Comparison of ENCODE assay signal across 8 mouse cellular contexts in the genomic region with DNA sequence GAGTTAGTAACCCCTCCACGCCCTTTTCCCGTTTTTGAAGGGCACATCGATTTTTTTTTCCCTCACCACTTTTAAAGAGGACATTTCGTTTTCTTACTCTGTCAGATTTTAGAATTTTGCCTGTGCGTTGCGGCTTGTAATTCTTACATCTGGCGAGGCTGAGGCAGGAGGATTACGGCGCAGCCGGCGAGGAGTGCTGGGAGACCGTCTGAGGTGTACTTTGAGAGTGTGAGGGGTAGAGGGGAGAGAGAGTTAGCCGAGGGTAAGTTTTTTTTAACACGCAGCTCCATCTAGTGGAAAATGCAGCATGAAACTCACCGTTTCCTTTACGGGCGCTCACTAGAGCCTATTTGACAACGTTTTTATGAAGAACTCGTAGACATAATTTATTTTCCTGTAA. TPM values are rescaled to one million over a fixed set of nuclear protein-coding genes. Genes with fewer than 3 reads are reported as not detected.
A peak's percentile ranks its signal among the peaks of the same experiment; 100 is the strongest.
DNase-seq lines count a peak whose midpoint lies in the region; ATAC-seq and TF ChIP-seq lines count a peak whose summit lies in the region.

No protein-coding gene starts in this region.

- peak; percentile 87 for DNase-seq in CD4-positive helper T cell, adult 2 months (ENCODE audit: low read depth, low spot score)
- peak; percentile 91 for DNase-seq in brain, adult 2 months (ENCODE audit: low read depth, low spot score)
- DNase-seq in liver, adult 2 months (ENCODE audit: extremely low read depth, low read depth, low spot score), result peak; percentile 78
- peak; percentile 40 to 62 for DNase-seq in spleen, postnatal 14 days (ENCODE audit: low spot score in 2 of 2)

- H3K27me3 ChIP-seq in heart, embryonic 11.5 days (ENCODE audit: control insufficient read depth, insufficient read depth, low read length), result no peaks in the 10 kb centered on the region
- H3K27me3 ChIP-seq in kidney, embryonic 14.5 days (ENCODE audit: control insufficient read depth, insufficient read depth, low read length), result no peaks in the 10 kb centered on the region
- H3K27me3 ChIP-seq in liver, adult 2 months (ENCODE audit: control insufficient read depth, insufficient read depth, low read length), result no peaks in the 10 kb centered on the region

- H3K79me2 ChIP-seq in liver, adult 2 months (ENCODE audit: control insufficient read depth, insufficient read depth, low read length), result no peaks in the 10 kb centered on the region; the same call in 1 of the 2 replicates

- no peaks in the 10 kb centered on the region for H3K4me1 ChIP-seq in embryonic fibroblast, embryonic 13.5 days (ENCODE audit: control insufficient read depth, insufficient read depth, low read length)
- no peaks in the 10 kb centered on the region for H3K4me1 ChIP-seq in heart, embryonic 11.5 days (ENCODE audit: control insufficient read depth, insufficient read depth, low read length)
- no peaks in the 10 kb centered on the region for H3K4me1 ChIP-seq in kidney, embryonic 14.5 days (ENCODE audit: control insufficient read depth, insufficient read depth, low read length)
- H3K4me1 ChIP-seq in liver, adult 2 months (ENCODE audit: control insufficient read depth, insufficient read depth, low read length), result no peaks in the 10 kb centered on the region

- TF ChIP-seq POLR2A in embryonic fibroblast, embryonic 13.5 days (IDR thresholded peaks at IDR 0.05; ENCODE audit: low read depth, low read length), result peak; percentile 76
- no peak for TF ChIP-seq POLR2A in liver, adult 2 months (IDR thresholded peaks at IDR 0.05; ENCODE audit: extremely low read depth, insufficient read depth, low read length)

- H3K27ac ChIP-seq in embryonic fibroblast, embryonic 13.5 days (ENCODE audit: insufficient read depth, low read length), result peak overlapping the region; percentile 92
- H3K27ac ChIP-seq in heart, embryonic 11.5 days (ENCODE audit: low read depth, low read length), result peak overlapping the region; percentile 96
- H3K27ac ChIP-seq in kidney, embryonic 14.5 days (ENCODE audit: low read depth, low read length), result peak overlapping the region; percentile 97
- peak overlapping the region; percentile 88 for H3K27ac ChIP-seq in liver, adult 2 months (replicated peaks; ENCODE audit: insufficient read depth, low read depth, low read length)

- peak overlapping the region; percentile 93 for H3K4me3 ChIP-seq in embryonic fibroblast, embryonic 13.5 days (ENCODE audit: insufficient read depth, low read length)
- peak overlapping the region; percentile 65 for H3K4me3 ChIP-seq in heart, embryonic 11.5 days (ENCODE audit: low read depth, low read length)
- H3K4me3 ChIP-seq in kidney, embryonic 14.5 days (ENCODE audit: low read length), result peak overlapping the region; percentile 70
- peak overlapping the region; percentile 97 for H3K4me3 ChIP-seq in liver, adult 2 months (ENCODE audit: insufficient read depth, low read depth, low read length)

- WGBS in heart, embryonic 11.5 days (ENCODE audit: insufficient replicate concordance), result 4% methylated on average over 19 of the region's 19 CpGs
- WGBS in kidney, embryonic 14.5 days, result 3% methylated on average over 19 of the region's 19 CpGs
- WGBS in liver, adult 2 months, result 1% methylated on average over 19 of the region's 19 CpGs

- no peaks in the 10 kb centered on the region for H3K9me3 ChIP-seq in heart, embryonic 11.5 days (replicated peaks; ENCODE audit: control insufficient read depth, low read length)
- H3K9me3 ChIP-seq in kidney, embryonic 14.5 days (ENCODE audit: control insufficient read depth, low read length), result no peaks in the 10 kb centered on the region

- no peak for TF ChIP-seq CTCF in embryonic fibroblast, embryonic 13.5 days (IDR thresholded peaks at IDR 0.05; ENCODE audit: borderline replicate concordance, insufficient read depth, low read length)
- TF ChIP-seq CTCF in liver, adult 2 months (IDR thresholded peaks at IDR 0.05; ENCODE audit: low read depth, low read length), result peak; percentile 25; the same call in 1 of the 2 replicates

- H3K4me2 ChIP-seq in heart, embryonic 11.5 days, result peak overlapping the region; percentile 71
- H3K4me2 ChIP-seq in kidney, embryonic 14.5 days (replicated peaks; ENCODE audit: low read depth, low read length), result peak overlapping the region; percentile 64

- peaks cover 5% of the 10 kb centered on the region; the same call in 1 of the 2 replicates for H3K36me3 ChIP-seq in heart, embryonic 11.5 days (ENCODE audit: control insufficient read depth, insufficient read depth, low read length)
- peaks cover 13% of the 10 kb centered on the region; the same call in 1 of the 2 replicates for H3K36me3 ChIP-seq in kidney, embryonic 14.5 days (ENCODE audit: control insufficient read depth, insufficient read depth, low read length)
- H3K36me3 ChIP-seq in liver, adult 2 months (ENCODE audit: control insufficient read depth, insufficient read depth, low read length), result peaks cover 18% of the 10 kb centered on the region

- H3K9ac ChIP-seq in heart, embryonic 11.5 days (ENCODE audit: low read depth, low read length), result peak overlapping the region; percentile 85
- H3K9ac ChIP-seq in kidney, embryonic 14.5 days (ENCODE audit: low read depth, low read length), result peak overlapping the region; percentile 83
- peak overlapping the region; percentile 94 for H3K9ac ChIP-seq in liver, adult 2 months (ENCODE audit: low read depth, low read length)

- peak; percentile 70 for ATAC-seq in heart, embryonic 11.5 days (replicated peaks; ENCODE audit: insufficient number of reproducible peaks, low FRiP score, low TSS enrichment)
- peak; percentile 78 for ATAC-seq in kidney, embryonic 14.5 days (ENCODE audit: low FRiP score, low TSS enrichment)
- peak; percentile 59 for ATAC-seq in monocyte, adult 5-6 weeks (replicated peaks; ENCODE audit: insufficient number of reproducible peaks, low FRiP score, low TSS enrichment, poor library complexity, severe bottlenecking)

RNA-seq across cellular contexts. Expression of a gene that starts 0.7 kb away (rescaled TPM):
- polyA plus RNA-seq in embryonic fibroblast, embryonic 13.5 days (2011; ENCODE audit: insufficient read length, low read depth, missing spikeins), result 31.9 and 33.0 TPM in 2 replicates
- polyA plus RNA-seq in heart, embryonic 11.5 days (2014; fragmentation: Nextera tagmentation; extraction: Ambion mirVana), result 59.1 and 64.6 TPM in 2 replicates
- 49.2 and 58.4 TPM in 2 replicates for polyA plus RNA-seq in kidney, embryonic 14.5 days (2014; fragmentation: Nextera tagmentation; extraction: Ambion mirVana)
- total RNA-seq in liver, adult 2 months (2014; rRNA removed), result 36.0 and 40.7 TPM in 2 replicates
- polyA plus RNA-seq in liver, adult 2 months (2012; rRNA removed), result 32.7 and 44.9 TPM in 2 replicates
- total RNA-seq in monocyte, adult 5-6 weeks (2017), result 18.4 to 47.8 TPM (median 21.5 TPM) in 3 replicates

RNA-seq across cellular contexts. Expression of a gene that starts 13.4 kb away (rescaled TPM):
- polyA plus RNA-seq in embryonic fibroblast, embryonic 13.5 days (2011; ENCODE audit: insufficient read length, low read depth, missing spikeins), result 48.4 and 54.2 TPM in 2 replicates
- 61.1 and 69.5 TPM in 2 replicates for polyA plus RNA-seq in heart, embryonic 11.5 days (2014; fragmentation: Nextera tagmentation; extraction: Ambion mirVana)
- polyA plus RNA-seq in kidney, embryonic 14.5 days (2014; fragmentation: Nextera tagmentation; extraction: Ambion mirVana), result 87.1 and 91.7 TPM in 2 replicates
- 99.1 and 101 TPM in 2 replicates for total RNA-seq in liver, adult 2 months (2014; rRNA removed)
- polyA plus RNA-seq in liver, adult 2 months (2012; rRNA removed), result 74.1 and 77.6 TPM in 2 replicates
- total RNA-seq in monocyte, adult 5-6 weeks (2017), result 27.3 to 47.8 TPM (median 47.6 TPM) in 3 replicates

RNA-seq across cellular contexts. Expression of a gene that starts 34.9 kb away (rescaled TPM):
- polyA plus RNA-seq in embryonic fibroblast, embryonic 13.5 days (2011; ENCODE audit: insufficient read length, low read depth, missing spikeins), result 91.3 and 96.3 TPM in 2 replicates
- polyA plus RNA-seq in heart, embryonic 11.5 days (2014; fragmentation: Nextera tagmentation; extraction: Ambion mirVana), result 63.0 and 77.0 TPM in 2 replicates
- 55.2 and 77.6 TPM in 2 replicates for polyA plus RNA-seq in kidney, embryonic 14.5 days (2014; fragmentation: Nextera tagmentation; extraction: Ambion mirVana)
- 17.1 and 23.0 TPM in 2 replicates for total RNA-seq in liver, adult 2 months (2014; rRNA removed)
- 12.3 and 12.9 TPM in 2 replicates for polyA plus RNA-seq in liver, adult 2 months (2012; rRNA removed)
- 37.5 to 51.1 TPM (median 49.4 TPM) in 3 replicates for total RNA-seq in monocyte, adult 5-6 weeks (2017)

RNA-seq across cellular contexts. Expression of a gene that starts 56.5 kb away (rescaled TPM):
- polyA plus RNA-seq in embryonic fibroblast, embryonic 13.5 days (2011; ENCODE audit: insufficient read length, low read depth, missing spikeins), result not detected in 2 replicates
- polyA plus RNA-seq in heart, embryonic 11.5 days (2014; fragmentation: Nextera tagmentation; extraction: Ambion mirVana), result 0.11 and 0.23 TPM in 2 replicates
- polyA plus RNA-seq in kidney, embryonic 14.5 days (2014; fragmentation: Nextera tagmentation; extraction: Ambion mirVana), result 0.32 TPM in 1 of 2 replicates, not detected in the other
- not detected in 2 replicates for total RNA-seq in liver, adult 2 months (2014; rRNA removed)
- 0.26 TPM in 1 of 2 replicates, not detected in the other for polyA plus RNA-seq in liver, adult 2 months (2012; rRNA removed)
- total RNA-seq in monocyte, adult 5-6 weeks (2017), result not detected in 3 replicates

Comparison
In these comparisons a context has a peak if more than half of its experiments do, and no peak if none do; other contexts are left out.
1. Peak in every context shown above with its lines: DNase-seq, ATAC-seq, H3K4me3 ChIP-seq and H3K27ac ChIP-seq.